Mouse (Mus musculus): ENCODE results near the gene Olfr1257.
"Not testable (repeated sequence)": the region's sequence is repeated elsewhere in the genome, so short reads cannot be mapped to it uniquely, and the experiment has no call there.

The Olfr1257 gene

GRCm38 (mm10) chr2:89878137-89878536 lies at the start of gene Olfr1257:
Gene Olfr1257, plus strand, starts transcription at chr2:89878437.
- no peak for DNase-seq

GRCm38 (mm10) chr2:89841455-89841854 lies 36.8 kb upstream of the Olfr1257 start, which contains the start of gene Olfr1256:
Gene Olfr1256, minus strand, starts transcription at chr2:89841555.
- DNase-seq = no peak

- no peak for DNase-seq
Measured at GRCm38 (mm10) chr2:89848105-89848504, 30.1 kb upstream of the Olfr1257 start, which contains the start of gene Olfr48. Gene Olfr48, minus strand, starts transcription at chr2:89848205.

GRCm38 (mm10) chr2:89849230-89849629 lies 29.0 kb upstream of the Olfr1257 start:
- no peak for DNase-seq

- DNase-seq = not testable (repeated sequence)
Measured at GRCm38 (mm10) chr2:89912616-89913015, 34.4 kb downstream of the Olfr1257 start.

GRCm38 (mm10) chr2:89927009-89927408 lies 48.8 kb downstream of the Olfr1257 start, which contains the start of gene Olfr1258:
Gene Olfr1258, plus strand, starts transcription at chr2:89927309.
- DNase-seq = no peak
